Mouse (Mus musculus): ENCODE measurements around the gene Kcnh3. TPM values are rescaled to one million over a fixed set of nuclear protein-coding genes. Genes with fewer than 3 reads are reported as not detected.

Gene Kcnh3
- polyA plus RNA-seq, 1 experiment from 2014 or later: 0.56 TPM

GRCm38 (mm10) chr15:99265679-99266078 lies 41.0 kb downstream of the Kcnh3 start:
- H3K4me1 ChIP-seq (ENCODE audit: insufficient read depth, low read length): peaks cover 4% of the 10 kb centered on the region; the same call in 1 of the 2 replicates
- no peaks in the 10 kb centered on the region for H3K9me3 ChIP-seq (ENCODE audit: low read length)
- no peak overlapping the region for H3K27ac ChIP-seq (ENCODE audit: low read length)
- peak; percentile 57; the same call in 1 of the 2 replicates for ATAC-seq (ENCODE audit: low FRiP score, low TSS enrichment)
- H3K27me3 ChIP-seq (ENCODE audit: insufficient read depth, low read length): no peaks in the 10 kb centered on the region
- no peak overlapping the region for H3K9ac ChIP-seq (replicated peaks; ENCODE audit: low read length)
- no peak overlapping the region for H3K4me3 ChIP-seq (ENCODE audit: low read length)
- H3K36me3 ChIP-seq (ENCODE audit: insufficient read depth, low read length): no peaks in the 10 kb centered on the region
- WGBS: 19% methylated on average over 4 of the region's 4 CpGs
- H3K4me2 ChIP-seq (replicated peaks; ENCODE audit: low read depth, low read length): no peak overlapping the region

DNA sequence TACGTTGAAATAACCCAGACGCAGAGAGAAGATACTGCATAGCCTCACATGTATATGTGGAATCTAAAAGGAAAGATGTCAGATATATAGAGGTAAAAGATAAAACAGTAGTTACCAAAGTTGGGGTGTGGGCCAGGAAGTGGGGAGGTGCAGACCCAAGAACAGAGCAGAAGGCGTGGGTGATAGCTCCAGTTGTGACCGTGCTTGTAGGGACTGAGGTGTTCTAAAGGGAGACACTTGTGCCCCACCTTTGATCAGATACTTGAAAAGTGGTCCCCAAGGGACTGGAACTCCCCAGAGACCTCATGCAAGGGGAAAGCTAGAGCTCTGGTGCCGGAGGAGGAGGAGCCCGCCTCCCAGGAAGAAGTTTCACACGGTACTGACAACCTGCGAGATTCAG lies 51.4 kb downstream of the Kcnh3 start:
- no peaks in the 10 kb centered on the region for H3K4me1 ChIP-seq (ENCODE audit: insufficient read depth, low read length)
- no peak overlapping the region for H3K9ac ChIP-seq (replicated peaks; ENCODE audit: low read length)
- H3K27me3 ChIP-seq (ENCODE audit: insufficient read depth, low read length): no peaks in the 10 kb centered on the region
- H3K27ac ChIP-seq (ENCODE audit: low read length): no peak overlapping the region
- ATAC-seq (ENCODE audit: low FRiP score, low TSS enrichment): no peak
- no peaks in the 10 kb centered on the region for H3K36me3 ChIP-seq (ENCODE audit: insufficient read depth, low read length)
- WGBS: 79% methylated on average over 8 of the region's 8 CpGs
- no peak overlapping the region for H3K4me2 ChIP-seq (replicated peaks; ENCODE audit: low read depth, low read length)
- H3K9me3 ChIP-seq (ENCODE audit: low read length): no peaks in the 10 kb centered on the region
- H3K4me3 ChIP-seq (ENCODE audit: low read length): no peak overlapping the region

- no peak overlapping the region for H3K4me3 ChIP-seq (ENCODE audit: low read length)
- H3K27me3 ChIP-seq (ENCODE audit: insufficient read depth, low read length): no peaks in the 10 kb centered on the region
- H3K36me3 ChIP-seq (ENCODE audit: insufficient read depth, low read length): no peaks in the 10 kb centered on the region
- ATAC-seq (ENCODE audit: low FRiP score, low TSS enrichment): no peak
- WGBS: 77% methylated on average over 7 of the region's 7 CpGs
- no peak overlapping the region for H3K4me2 ChIP-seq (replicated peaks; ENCODE audit: low read depth, low read length)
- H3K9me3 ChIP-seq (ENCODE audit: low read length): no peaks in the 10 kb centered on the region
- no peak overlapping the region for H3K27ac ChIP-seq (ENCODE audit: low read length)
- H3K4me1 ChIP-seq (ENCODE audit: insufficient read depth, low read length): no peaks in the 10 kb centered on the region
- H3K9ac ChIP-seq (replicated peaks; ENCODE audit: low read length): no peak overlapping the region
Measured at GRCm38 (mm10) chr15:99278271-99278670, 53.6 kb downstream of the Kcnh3 start.

DNA sequence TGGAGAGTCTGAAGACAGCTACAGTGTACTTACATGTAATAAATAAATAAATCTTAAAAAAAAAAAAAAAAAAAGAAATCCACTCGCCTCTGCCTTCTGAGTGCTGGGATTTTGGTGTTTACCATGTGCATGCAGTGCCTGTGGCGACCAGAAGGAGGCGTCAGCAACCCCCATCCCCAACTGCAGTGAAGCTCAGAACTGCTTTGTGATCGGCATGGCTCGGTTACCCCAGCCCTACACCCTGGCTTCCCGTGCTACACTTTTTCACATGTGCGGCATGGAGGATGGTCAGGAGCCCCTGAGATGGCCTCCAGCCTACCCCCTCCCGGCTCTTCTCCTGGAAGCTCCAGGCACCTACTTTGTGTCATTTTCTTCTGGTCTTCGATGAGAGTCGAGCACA lies 58.8 kb downstream of the Kcnh3 start:
- no peak for ATAC-seq (ENCODE audit: low FRiP score, low TSS enrichment)
- Histone ChIP-seq H3K4me3 (ENCODE audit: low read length) (no peak overlapping the region), H3K27me3 (ENCODE audit: insufficient read depth, low read length) (no peaks in the 10 kb centered on the region), H3K4me1 (ENCODE audit: insufficient read depth, low read length) (peaks cover 4% of the 10 kb centered on the region; the same call in 1 of the 2 replicates), H3K36me3 (ENCODE audit: insufficient read depth, low read length) (no peaks in the 10 kb centered on the region), H3K9me3 (ENCODE audit: low read length) (no peaks in the 10 kb centered on the region), H3K27ac (ENCODE audit: low read length) (no peak overlapping the region), H3K4me2 (replicated peaks; ENCODE audit: low read depth, low read length) (no peak overlapping the region), H3K9ac (replicated peaks; ENCODE audit: low read length) (no peak overlapping the region)
- 73% methylated on average over 10 of the region's 10 CpGs for WGBS

DNA sequence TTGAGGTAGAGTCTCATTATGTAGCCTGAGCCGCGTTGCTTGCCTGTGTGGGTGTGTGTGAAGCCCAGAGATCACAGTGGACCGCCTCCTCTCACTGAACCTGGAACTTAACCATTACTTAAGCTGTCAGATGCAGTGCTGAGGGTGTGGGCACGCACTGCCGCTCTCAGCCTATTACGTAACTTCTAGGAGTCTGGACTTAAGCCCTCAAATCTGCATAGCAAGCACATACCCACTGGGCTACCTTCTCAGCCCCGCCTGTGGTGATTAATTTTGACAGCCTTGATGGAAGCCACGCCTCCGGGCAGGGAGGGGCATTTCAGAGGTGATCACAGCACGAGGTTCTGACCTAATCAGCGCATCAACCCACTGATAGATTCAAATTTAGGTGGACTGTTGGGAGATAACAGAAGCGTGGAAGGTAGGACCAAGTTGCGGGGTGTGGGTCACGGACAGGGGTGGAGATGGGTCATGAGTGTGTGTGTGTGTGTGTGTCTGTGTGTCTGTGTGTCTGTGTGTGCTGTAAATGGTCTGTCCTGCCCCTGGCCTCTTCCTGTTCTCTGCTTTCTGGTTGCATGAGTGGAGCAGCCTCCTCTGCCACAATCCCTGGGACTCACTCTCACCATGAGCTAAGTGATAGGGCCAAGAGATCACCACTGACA lies 60.0 kb downstream of the Kcnh3 start:
- 28% methylated on average over 14 of the region's 14 CpGs for WGBS
- H3K4me3 ChIP-seq (ENCODE audit: low read length): no peak overlapping the region
- no peak overlapping the region for H3K4me2 ChIP-seq (replicated peaks; ENCODE audit: low read depth, low read length)
- H3K9me3 ChIP-seq (ENCODE audit: low read length): no peaks in the 10 kb centered on the region
- no peaks in the 10 kb centered on the region for H3K36me3 ChIP-seq (ENCODE audit: insufficient read depth, low read length)
- peak; percentile 80 for ATAC-seq (ENCODE audit: low FRiP score, low TSS enrichment)
- H3K27me3 ChIP-seq (ENCODE audit: insufficient read depth, low read length): no peaks in the 10 kb centered on the region
- no peak overlapping the region for H3K27ac ChIP-seq (ENCODE audit: low read length)
- peaks cover 4% of the 10 kb centered on the region; the same call in 1 of the 2 replicates for H3K4me1 ChIP-seq (ENCODE audit: insufficient read depth, low read length)
- H3K9ac ChIP-seq (replicated peaks; ENCODE audit: low read length): no peak overlapping the region

- H3K4me2 ChIP-seq (replicated peaks; ENCODE audit: low read depth, low read length): no peak overlapping the region
- 52% methylated on average over 8 of the region's 8 CpGs for WGBS
- no peaks in the 10 kb centered on the region for H3K27me3 ChIP-seq (ENCODE audit: insufficient read depth, low read length)
- H3K36me3 ChIP-seq (ENCODE audit: insufficient read depth, low read length): no peaks in the 10 kb centered on the region
- H3K4me1 ChIP-seq (ENCODE audit: insufficient read depth, low read length): peaks cover 4% of the 10 kb centered on the region; the same call in 1 of the 2 replicates
- no peak overlapping the region for H3K9ac ChIP-seq (replicated peaks; ENCODE audit: low read length)
- H3K9me3 ChIP-seq (ENCODE audit: low read length): no peaks in the 10 kb centered on the region
- H3K27ac ChIP-seq (ENCODE audit: low read length): no peak overlapping the region
- peak; percentile 28; the same call in 1 of the 2 replicates for ATAC-seq (ENCODE audit: low FRiP score, low TSS enrichment)
- no peak overlapping the region for H3K4me3 ChIP-seq (ENCODE audit: low read length)
Measured at GRCm38 (mm10) chr15:99285189-99285535, 60.5 kb downstream of the Kcnh3 start.

DNA sequence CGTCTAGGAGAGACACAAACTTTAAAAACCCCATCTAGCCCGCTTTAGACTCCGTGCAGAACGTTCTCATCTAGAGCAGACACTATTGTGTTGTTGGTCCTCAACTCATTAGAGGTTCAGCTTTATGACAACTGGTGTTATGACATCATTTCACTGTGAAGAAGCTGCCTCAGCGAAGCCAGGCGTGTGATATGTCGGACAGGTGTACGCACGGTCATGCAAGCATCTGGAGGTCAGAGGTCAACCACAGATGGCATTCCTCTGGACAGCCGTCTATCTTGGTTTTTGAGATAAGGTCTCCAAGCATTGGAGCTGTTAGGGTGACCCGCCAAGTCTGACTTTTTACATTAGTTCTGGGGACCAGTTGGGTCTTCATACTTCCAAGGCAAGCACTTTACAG lies 65.9 kb downstream of the Kcnh3 start:
- no peak for ATAC-seq (ENCODE audit: low FRiP score, low TSS enrichment)
- no peak overlapping the region for H3K27ac ChIP-seq (ENCODE audit: low read length)
- H3K4me3 ChIP-seq (ENCODE audit: low read length): no peak overlapping the region
- peaks cover 7% of the 10 kb centered on the region; the same call in 1 of the 2 replicates for H3K4me1 ChIP-seq (ENCODE audit: insufficient read depth, low read length)
- H3K36me3 ChIP-seq (ENCODE audit: insufficient read depth, low read length): no peaks in the 10 kb centered on the region
- H3K9ac ChIP-seq (replicated peaks; ENCODE audit: low read length): no peak overlapping the region
- no peak overlapping the region for H3K4me2 ChIP-seq (replicated peaks; ENCODE audit: low read depth, low read length)
- no peaks in the 10 kb centered on the region for H3K9me3 ChIP-seq (ENCODE audit: low read length)
- 88% methylated on average over 11 of the region's 11 CpGs for WGBS
- no peaks in the 10 kb centered on the region for H3K27me3 ChIP-seq (ENCODE audit: insufficient read depth, low read length)

Other genes starting within 250 kb of the Kcnh3 start
- 213 and 219 TPM in 2 replicates for gene Tuba1c, start 195.0 kb upstream of the Kcnh3 start, polyA plus RNA-seq (2015; fragmentation: Nextera tagmentation; extraction: Ambion mirVana)
- gene Prph, start 169.7 kb upstream of the Kcnh3 start, polyA plus RNA-seq (2015; fragmentation: Nextera tagmentation; extraction: Ambion mirVana): 3.3 and 5.8 TPM in 2 replicates
- gene Troap, start 150.3 kb upstream of the Kcnh3 start, polyA plus RNA-seq (2015; fragmentation: Nextera tagmentation; extraction: Ambion mirVana): 35.8 and 45.8 TPM in 2 replicates
- gene C1ql4, start 137.0 kb upstream of the Kcnh3 start, polyA plus RNA-seq (2015; fragmentation: Nextera tagmentation; extraction: Ambion mirVana): 0.94 and 1.2 TPM in 2 replicates
- 8.0 and 10.0 TPM in 2 replicates for gene Dnajc22, start 131.7 kb upstream of the Kcnh3 start, polyA plus RNA-seq (2015; fragmentation: Nextera tagmentation; extraction: Ambion mirVana)
- gene Spats2, start 98.9 kb upstream of the Kcnh3 start, polyA plus RNA-seq (2015; fragmentation: Nextera tagmentation; extraction: Ambion mirVana): 42.1 and 42.9 TPM in 2 replicates
- gene Mcrs1, start 27.1 kb downstream of the Kcnh3 start, polyA plus RNA-seq (2015; fragmentation: Nextera tagmentation; extraction: Ambion mirVana): 177 and 181 TPM in 2 replicates
- 62.2 and 67.5 TPM in 2 replicates for gene Prpf40b, start 70.2 kb downstream of the Kcnh3 start, polyA plus RNA-seq (2015; fragmentation: Nextera tagmentation; extraction: Ambion mirVana)
- gene Fam186b, start 71.0 kb downstream of the Kcnh3 start, polyA plus RNA-seq (2015; fragmentation: Nextera tagmentation; extraction: Ambion mirVana): 0.21 and 0.30 TPM in 2 replicates
- gene Fmnl3, start 145.6 kb downstream of the Kcnh3 start, polyA plus RNA-seq (2015; fragmentation: Nextera tagmentation; extraction: Ambion mirVana): 27.1 and 29.8 TPM in 2 replicates
- gene Tmbim6, start 168.0 kb downstream of the Kcnh3 start, polyA plus RNA-seq (2015; fragmentation: Nextera tagmentation; extraction: Ambion mirVana): 634 and 653 TPM in 2 replicates
- gene Nckap5l, start 232.9 kb downstream of the Kcnh3 start, polyA plus RNA-seq (2015; fragmentation: Nextera tagmentation; extraction: Ambion mirVana): 9.3 and 10.9 TPM in 2 replicates
- 16.8 and 18.2 TPM in 2 replicates for gene Bcdin3d, start 249.9 kb downstream of the Kcnh3 start, polyA plus RNA-seq (2015; fragmentation: Nextera tagmentation; extraction: Ambion mirVana)